Mouse (Mus musculus): ENCODE measurements at regions not wholly inside any gene's neighbourhood (a gene's known extent, or its start where the extent isn't known, plus 50 kb on each side); places are given as distances from the start of the nearest gene placed in this dataset.
A peak's percentile ranks its signal among the peaks of the same experiment; 100 is the strongest.

- H3K4me3 ChIP-seq = no peak overlapping the region
- H3ac ChIP-seq (ENCODE audit: control insufficient read depth, insufficient read length) = no peak overlapping the region
- no peaks in the 10 kb centered on the region for H3K36me3 ChIP-seq (ENCODE audit: control insufficient read depth, insufficient read depth)
- no peak for TF ChIP-seq POLR2A (IDR thresholded peaks at IDR 0.05; ENCODE audit: insufficient read length, low read depth)
- no peak for TF ChIP-seq MYOD1 (IDR thresholded peaks at IDR 0.05; ENCODE audit: control insufficient read depth in 1 of 3, insufficient read length in 2 of 3, low read depth in 2 of 3)
- no peak for TF ChIP-seq POLR2AphosphoS2 (IDR thresholded peaks at IDR 0.05; ENCODE audit: insufficient read length, low read depth)
- no peak for TF ChIP-seq TCF12 (IDR thresholded peaks at IDR 0.05; ENCODE audit: insufficient read depth, poor library complexity, severe bottlenecking)
- TF ChIP-seq MAX (IDR thresholded peaks at IDR 0.05; ENCODE audit: low read depth) = no peak
- TF ChIP-seq REST (IDR thresholded peaks at IDR 0.05; ENCODE audit: insufficient read depth, insufficient read length) = no peak
- TF ChIP-seq TCF3 (IDR thresholded peaks at IDR 0.05; ENCODE audit: insufficient read length, low read depth) = no peak
- no peak for TF ChIP-seq SRF (IDR thresholded peaks at IDR 0.05; ENCODE audit: control insufficient read depth, insufficient read length, low read depth)
- no peak for TF ChIP-seq USF1 (IDR thresholded peaks at IDR 0.05; ENCODE audit: low read depth)
- no peak for TF ChIP-seq CEBPB (IDR thresholded peaks at IDR 0.05; ENCODE audit: insufficient read depth, poor library complexity, severe bottlenecking)
- no peak for TF ChIP-seq MYOG (IDR thresholded peaks at IDR 0.05; ENCODE audit: control insufficient read depth in 1 of 3, insufficient read depth in 1 of 3, insufficient read length in 2 of 3, low read depth in 2 of 3)
- no peak for TF ChIP-seq E2F4 (IDR thresholded peaks at IDR 0.05; ENCODE audit: insufficient read depth)
- no peaks in the 10 kb centered on the region for H3K79me2 ChIP-seq (ENCODE audit: control insufficient read depth, insufficient read depth)
- no peak overlapping the region for H3K4me2 ChIP-seq (ENCODE audit: low read depth)
- no peaks in the 10 kb centered on the region for H3K27me3 ChIP-seq (ENCODE audit: control insufficient read depth, insufficient read depth, insufficient read length)
Observed at GRCm38 (mm10) chr8:6350460-6350859, 1245.3 kb upstream of the Slc10a2 start.

GRCm38 (mm10) chr8:6350052-6350451, 1244.9 kb upstream of the Slc10a2 start:
- H3ac ChIP-seq (ENCODE audit: control insufficient read depth, insufficient read length) = no peak overlapping the region
- no peaks in the 10 kb centered on the region for H3K27me3 ChIP-seq (ENCODE audit: control insufficient read depth, insufficient read depth, insufficient read length)
- no peaks in the 10 kb centered on the region for H3K36me3 ChIP-seq (ENCODE audit: control insufficient read depth, insufficient read depth)
- no peak overlapping the region for H3K4me3 ChIP-seq
- no peak overlapping the region for H3K4me2 ChIP-seq (ENCODE audit: low read depth)
- no peak for TF ChIP-seq USF1 (IDR thresholded peaks at IDR 0.05; ENCODE audit: low read depth)
- no peaks in the 10 kb centered on the region for H3K79me2 ChIP-seq (ENCODE audit: control insufficient read depth, insufficient read depth)

- Histone ChIP-seq H3K4me2 (ENCODE audit: low read depth) (no peak overlapping the region), H3K79me2 (ENCODE audit: control insufficient read depth, insufficient read depth) (no peaks in the 10 kb centered on the region), H3K4me3 (no peak overlapping the region), H3ac (ENCODE audit: control insufficient read depth, insufficient read length) (no peak overlapping the region), H3K27me3 (ENCODE audit: control insufficient read depth, insufficient read depth, insufficient read length) (no peaks in the 10 kb centered on the region), H3K36me3 (ENCODE audit: control insufficient read depth, insufficient read depth) (no peaks in the 10 kb centered on the region)
- TF ChIP-seq REST (IDR thresholded peaks at IDR 0.05; ENCODE audit: insufficient read depth, insufficient read length) (no peak), CEBPB (IDR thresholded peaks at IDR 0.05; ENCODE audit: insufficient read depth, poor library complexity, severe bottlenecking) (peak; percentile 62; the same call in 1 of the 2 replicates)
Observed at GRCm38 (mm10) chr8:6345704-6346103, 1240.6 kb upstream of the Slc10a2 start.

GRCm38 (mm10) chr8:6340158-6340855, 1235.2 kb upstream of the Slc10a2 start:
- no peaks in the 10 kb centered on the region for H3K36me3 ChIP-seq (ENCODE audit: control insufficient read depth, insufficient read depth)
- H3ac ChIP-seq (ENCODE audit: control insufficient read depth, insufficient read length) = no peak overlapping the region
- no peak overlapping the region for H3K4me2 ChIP-seq (ENCODE audit: low read depth)
- H3K27me3 ChIP-seq (ENCODE audit: control insufficient read depth, insufficient read depth, insufficient read length) = no peaks in the 10 kb centered on the region
- H3K79me2 ChIP-seq (ENCODE audit: control insufficient read depth, insufficient read depth) = no peaks in the 10 kb centered on the region
- H3K4me3 ChIP-seq = no peak overlapping the region
- TF ChIP-seq REST (IDR thresholded peaks at IDR 0.05; ENCODE audit: insufficient read depth, insufficient read length) (no peak), TCF12 (IDR thresholded peaks at IDR 0.05; ENCODE audit: insufficient read depth, poor library complexity, severe bottlenecking) (no peak), CEBPB (IDR thresholded peaks at IDR 0.05; ENCODE audit: insufficient read depth, poor library complexity, severe bottlenecking) (no peak), MYOD1 (IDR thresholded peaks at IDR 0.05; ENCODE audit: control insufficient read depth in 1 of 3, insufficient read length in 2 of 3, low read depth in 2 of 3) (no peak), POLR2AphosphoS2 (IDR thresholded peaks at IDR 0.05; ENCODE audit: insufficient read length, low read depth) (no peak), MYOG (IDR thresholded peaks at IDR 0.05; ENCODE audit: control insufficient read depth in 1 of 3, insufficient read depth in 1 of 3, insufficient read length in 2 of 3, low read depth in 2 of 3) (no peak), SRF (IDR thresholded peaks at IDR 0.05; ENCODE audit: control insufficient read depth, insufficient read length, low read depth) (no peak), TCF3 (IDR thresholded peaks at IDR 0.05; ENCODE audit: insufficient read length, low read depth) (no peak), E2F4 (IDR thresholded peaks at IDR 0.05; ENCODE audit: insufficient read depth) (no peak), USF1 (IDR thresholded peaks at IDR 0.05; ENCODE audit: low read depth) (no peak), POLR2A (IDR thresholded peaks at IDR 0.05; ENCODE audit: insufficient read length, low read depth) (no peak)

- Histone ChIP-seq H3K79me2 (ENCODE audit: control insufficient read depth, insufficient read depth) (no peaks in the 10 kb centered on the region), H3K27me3 (ENCODE audit: control insufficient read depth, insufficient read depth, insufficient read length) (no peaks in the 10 kb centered on the region), H3K36me3 (ENCODE audit: control insufficient read depth, insufficient read depth) (no peaks in the 10 kb centered on the region), H3K4me2 (ENCODE audit: low read depth) (no peak overlapping the region), H3K4me3 (no peak overlapping the region), H3ac (ENCODE audit: control insufficient read depth, insufficient read length) (no peak overlapping the region)
- TF ChIP-seq USF1 (IDR thresholded peaks at IDR 0.05; ENCODE audit: low read depth) (peak; percentile 82), REST (IDR thresholded peaks at IDR 0.05; ENCODE audit: insufficient read depth, insufficient read length) (no peak)
Observed at GRCm38 (mm10) chr8:6334254-6334993, 1229.3 kb upstream of the Slc10a2 start.
